Comparison of ENCODE assay signal across 25 mouse cellular contexts in genomic region chr17:86327958-86328357, GRCm38 (mm10).
"Had no signal": no experiment of that assay in that cellular context is flagged by ENCODE, and none has a peak within 500 bp of the region (broad histone marks: within the 10 kb centered on the region; RNA-seq: fewer than 3 reads in every experiment).

No protein-coding gene starts in this region.

- DNase-seq: forebrain, postnatal 0 days; gastrocnemius, postnatal 14 days; gastrocnemius, postnatal 36 days; heart, adult 18-20 months; kidney, adult 11 months; kidney, adult 2 months; kidney, adult 9 months; kidney, postnatal 25 days; kidney, postnatal 4 days; layer of hippocampus, adult 9-11 months; liver; liver, embryonic 13.5 days had no signal

- ATAC-seq: forebrain, postnatal 0 days; hindbrain, postnatal 0 days; intestine, embryonic 16.5 days had no signal

- H3K9me3 ChIP-seq: heart, embryonic 15.5 days; hindbrain, embryonic 13.5 days; hindbrain, embryonic 15.5 days; kidney, embryonic 15.5 days; limb, embryonic 10.5 days; limb, embryonic 12.5 days; liver, embryonic 13.5 days; liver, embryonic 15.5 days had no signal

- H3K27ac ChIP-seq: heart, embryonic 15.5 days; hindbrain, embryonic 13.5 days; hindbrain, embryonic 15.5 days; hindbrain, postnatal 0 days; kidney, postnatal 0 days; left cerebral cortex, adult 2 months; liver, embryonic 13.5 days; liver, embryonic 15.5 days had no signal

- H3K4me2 ChIP-seq: heart, embryonic 11.5 days; heart, embryonic 15.5 days; hindbrain, embryonic 13.5 days; hindbrain, embryonic 15.5 days; kidney, embryonic 15.5 days; limb, embryonic 12.5 days; liver, embryonic 11.5 days; liver, embryonic 13.5 days; liver, embryonic 15.5 days had no signal

- H3K4me3 ChIP-seq: heart, embryonic 15.5 days; hindbrain, embryonic 13.5 days; hindbrain, embryonic 15.5 days; kidney, embryonic 15.5 days; left cerebral cortex, adult 2 months; limb, embryonic 10.5 days; limb, embryonic 12.5 days; liver, embryonic 13.5 days; liver, embryonic 15.5 days had no signal

- H3K27me3 ChIP-seq: heart, embryonic 15.5 days; hindbrain, embryonic 13.5 days; hindbrain, embryonic 15.5 days; kidney, embryonic 15.5 days; limb, embryonic 12.5 days; liver, embryonic 13.5 days; liver, embryonic 15.5 days had no signal

- H3K36me3 ChIP-seq: heart, embryonic 15.5 days; hindbrain, embryonic 13.5 days; hindbrain, embryonic 15.5 days; kidney, embryonic 15.5 days; limb, embryonic 10.5 days; limb, embryonic 12.5 days; liver, embryonic 13.5 days; liver, embryonic 15.5 days had no signal

- H3K9ac ChIP-seq: forebrain, postnatal 0 days; heart, embryonic 15.5 days; hindbrain, embryonic 13.5 days; hindbrain, embryonic 15.5 days; kidney, embryonic 15.5 days; limb, embryonic 12.5 days; liver, embryonic 13.5 days; liver, embryonic 15.5 days had no signal
